Mouse (Mus musculus) kidney, adult 8-10 months (tissue): ENCODE measurements around the gene Cplx2.

Experiments
- DNase-seq, 2 experiments: peaks; one replicate each; pipeline ENCODE4 v3.0.0; 2022

Gene Cplx2

DNA sequence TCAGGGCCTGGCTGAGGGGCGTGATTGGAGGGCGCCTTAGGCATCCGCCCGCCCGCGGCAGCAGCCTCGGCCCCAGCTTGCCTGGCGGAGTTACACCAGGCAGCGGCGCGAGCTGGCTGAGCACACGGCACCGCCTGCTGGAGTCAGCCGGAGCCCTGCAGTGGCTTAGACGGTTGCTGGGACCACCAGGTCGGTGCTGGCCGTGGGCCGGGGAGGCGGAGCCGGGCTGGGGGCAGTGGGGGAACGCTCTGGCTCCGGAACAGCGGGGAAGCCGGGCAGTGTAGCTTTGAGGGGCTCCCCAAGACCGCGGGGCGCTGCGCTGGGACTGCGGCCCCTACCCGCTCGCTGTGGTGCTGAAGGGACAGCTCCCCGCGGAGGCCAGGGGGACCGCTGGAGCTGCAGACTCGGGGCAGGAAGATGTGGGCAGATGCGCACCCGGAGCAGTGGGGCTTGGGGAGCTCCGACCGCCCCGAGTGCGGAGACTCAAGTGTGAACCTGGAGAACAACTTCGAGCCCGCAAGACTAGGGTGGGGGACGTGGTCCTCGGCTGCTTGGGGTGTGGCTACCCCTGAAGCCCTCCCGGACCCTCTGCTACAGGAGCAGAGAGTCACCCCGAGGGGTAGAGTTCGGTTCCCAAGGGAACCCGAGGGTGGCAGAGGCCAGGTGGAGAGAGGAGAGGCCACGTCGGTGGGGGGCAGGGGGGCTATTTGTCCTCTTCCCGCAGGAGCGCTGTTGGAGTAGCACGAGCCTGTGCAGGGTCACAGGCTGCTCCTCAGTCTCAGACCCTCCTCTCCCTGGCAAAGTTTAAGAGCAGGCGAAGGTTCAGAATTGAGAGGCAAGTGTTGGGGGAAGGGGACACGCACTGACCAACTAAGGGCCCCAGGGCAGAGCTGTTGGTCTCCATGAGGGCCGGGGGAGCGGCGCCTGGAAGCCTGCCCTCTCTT is 510 bp downstream of the Cplx2 start:
- peak; percentile 35 to 66 for DNase-seq

DNA sequence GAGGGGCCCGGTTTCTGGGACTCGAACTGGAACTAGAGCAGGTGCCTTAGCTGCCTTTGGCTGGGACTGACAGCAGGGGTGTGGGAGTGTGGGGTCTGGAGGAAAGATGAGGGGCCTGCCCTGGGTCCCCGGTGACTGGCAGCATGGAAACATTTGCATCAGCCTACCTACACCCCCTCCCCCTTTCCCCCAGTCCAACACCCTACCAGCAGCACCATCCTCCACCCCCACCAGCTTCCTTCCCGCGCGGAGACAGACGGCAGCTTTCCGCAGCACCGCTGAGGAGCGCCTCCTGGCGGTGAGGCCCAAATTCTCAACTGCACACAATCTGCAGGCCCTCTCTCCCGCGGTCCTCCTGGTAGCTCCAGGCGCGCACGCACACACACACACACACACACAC is 1.5 kb downstream of the Cplx2 start:
- DNase-seq, result peak in 1 of 2 experiments; percentile 27

DNA sequence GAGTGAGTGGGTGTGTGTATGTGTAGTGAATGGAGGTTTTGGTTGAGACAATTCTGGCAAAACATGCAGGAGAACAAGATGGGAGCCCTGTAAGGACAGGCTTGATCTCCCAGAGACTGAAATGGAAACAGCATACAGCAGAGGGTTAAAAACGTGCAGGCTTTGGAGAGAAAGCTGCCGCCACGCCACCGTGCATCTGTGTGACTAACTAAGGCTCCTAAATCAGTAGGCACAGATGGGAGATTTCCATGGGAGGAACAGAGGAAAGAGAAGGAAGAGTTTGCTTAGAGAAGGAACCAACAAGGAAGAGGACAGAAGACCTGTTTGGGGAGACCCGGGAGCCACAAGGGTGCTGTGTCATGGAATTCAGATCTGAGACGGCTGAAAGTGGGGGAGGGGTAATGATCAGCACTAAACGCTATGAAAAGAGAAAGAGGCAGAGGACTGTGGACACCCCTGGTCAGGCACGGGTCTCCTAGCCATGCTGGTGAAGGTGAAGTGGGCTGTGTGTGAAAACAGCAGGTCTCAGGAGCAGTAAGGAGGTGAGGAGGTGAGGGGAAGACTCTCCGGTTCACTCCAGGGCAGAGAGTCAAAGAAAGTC is 3.1 kb downstream of the Cplx2 start:
- DNase-seq, result no peak

DNA sequence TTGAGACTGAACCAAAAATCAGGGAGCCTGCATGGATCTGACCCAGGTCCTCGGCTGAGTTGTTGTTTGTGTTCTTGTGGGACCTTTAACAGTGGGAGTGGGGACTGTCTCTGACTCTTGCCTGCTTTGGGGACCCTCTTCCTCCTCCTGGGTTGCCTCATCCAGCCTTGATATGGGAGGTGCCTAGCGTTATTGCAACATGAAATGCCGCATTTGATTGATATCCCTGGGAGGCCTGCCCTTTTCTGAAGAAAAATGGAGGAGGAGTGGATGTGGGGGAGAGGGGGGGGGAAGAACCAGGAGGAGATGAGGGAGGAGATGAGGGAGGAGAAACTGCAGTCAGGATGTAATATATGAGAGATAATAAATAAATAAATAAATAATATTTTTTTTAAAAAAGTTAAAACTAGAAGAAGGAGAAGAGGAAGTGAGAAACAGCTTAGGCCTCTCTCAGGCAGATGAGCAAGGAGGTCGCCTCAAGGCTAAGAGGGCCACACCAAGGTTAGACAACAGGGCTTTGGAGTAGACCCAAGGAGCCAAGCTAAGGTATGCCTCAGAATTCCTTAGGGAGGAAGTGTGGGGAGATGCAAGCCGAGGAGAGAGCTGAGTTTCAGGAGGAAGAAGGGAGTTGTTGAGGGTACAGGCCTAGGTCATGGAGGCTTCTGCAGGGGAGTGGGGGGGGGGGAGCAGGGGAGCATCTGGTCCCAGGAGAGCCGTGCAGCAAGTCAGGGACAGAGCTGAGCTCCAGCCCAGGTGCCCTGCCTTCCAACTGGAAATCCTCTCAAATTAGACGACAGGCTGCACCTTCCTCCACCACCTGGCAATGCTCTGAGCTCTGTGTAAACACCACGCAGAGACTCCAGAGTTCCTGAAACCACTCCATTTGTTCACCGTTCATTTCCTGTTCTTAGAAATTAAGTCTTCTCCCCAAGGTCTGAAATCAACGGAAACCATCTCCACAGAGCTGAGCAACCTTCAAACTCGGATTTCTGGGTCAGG is 4.6 kb downstream of the Cplx2 start:
- no peak for DNase-seq

DNA sequence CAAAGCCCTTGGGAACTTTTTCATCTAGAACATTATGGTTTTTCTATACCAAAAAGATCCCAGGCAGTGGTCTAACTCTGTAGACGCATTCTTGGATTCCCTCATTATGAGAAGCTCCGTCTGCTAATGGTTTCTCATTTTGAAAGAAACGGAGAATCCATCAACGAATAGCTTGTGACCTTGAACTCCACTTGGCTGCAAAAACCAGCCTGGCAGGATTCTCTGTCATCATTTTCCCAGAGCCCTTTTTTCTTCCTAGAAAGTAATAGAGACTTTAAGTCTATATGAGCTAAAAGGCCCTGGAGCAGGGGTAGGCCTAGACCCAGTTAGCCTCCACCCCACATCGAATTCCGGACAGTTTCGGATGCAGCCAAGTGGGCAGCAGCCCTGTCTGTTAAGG is 5.6 kb downstream of the Cplx2 start:
- no peak for DNase-seq

DNA sequence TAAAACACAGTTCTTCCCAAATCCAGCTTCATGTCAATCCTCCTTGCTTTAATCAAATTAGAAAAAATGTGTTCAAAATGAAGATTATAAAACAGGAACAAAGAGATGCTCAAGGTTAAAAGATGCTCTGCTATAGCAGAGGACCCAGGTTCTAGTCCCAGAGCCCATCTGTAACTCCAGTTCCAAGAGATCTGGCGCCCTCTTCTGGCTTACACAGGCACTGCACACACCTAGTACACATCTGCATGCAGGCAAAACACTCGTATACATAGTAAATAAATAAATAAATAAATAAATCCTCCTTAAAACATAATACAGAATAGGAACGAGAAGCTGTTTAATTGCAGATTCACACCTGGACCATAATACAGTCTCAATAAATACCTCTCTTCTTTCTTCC is 6.9 kb downstream of the Cplx2 start:
- no peak for DNase-seq

DNA sequence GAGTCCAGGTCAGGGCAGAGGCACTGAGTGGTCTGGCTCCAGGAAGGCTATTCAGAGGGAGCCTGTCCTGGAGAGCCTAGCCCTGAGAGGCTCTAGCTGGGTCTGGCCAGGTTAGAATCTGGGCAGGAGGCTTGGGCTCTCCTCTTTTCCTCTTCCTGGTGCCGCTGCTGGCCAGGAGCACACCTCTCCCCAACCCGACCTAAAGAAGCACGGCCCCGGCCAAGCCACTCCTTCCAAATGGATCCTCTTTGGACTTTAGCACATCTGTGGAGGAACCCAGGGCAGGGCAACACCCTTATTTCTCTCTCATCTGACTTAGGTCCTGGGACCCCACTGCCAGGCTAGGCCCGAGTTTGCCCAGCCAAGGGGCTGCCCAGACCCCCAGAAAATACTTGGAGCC is 9.3 kb downstream of the Cplx2 start:
- DNase-seq, result no peak

DNA sequence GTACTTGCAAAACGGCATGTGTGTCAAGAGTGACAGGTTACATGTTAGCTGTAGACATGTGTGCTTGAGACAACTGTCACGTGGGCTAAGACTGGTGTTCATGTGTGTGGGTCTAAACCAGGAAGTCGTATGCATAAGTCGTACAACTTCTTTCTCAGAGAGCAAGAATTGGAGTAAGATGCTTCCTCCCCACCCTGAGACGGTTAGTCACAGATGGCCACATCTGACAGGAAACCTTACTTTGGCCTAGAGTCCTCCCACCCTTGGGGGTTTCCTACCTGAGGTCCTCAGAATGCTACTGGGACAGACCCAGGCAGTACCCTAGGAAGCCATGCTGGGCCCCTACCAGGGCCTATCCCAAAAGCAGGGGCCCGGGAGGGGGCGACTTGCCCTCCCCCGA is 10.2 kb downstream of the Cplx2 start:
- DNase-seq, result no peak

DNA sequence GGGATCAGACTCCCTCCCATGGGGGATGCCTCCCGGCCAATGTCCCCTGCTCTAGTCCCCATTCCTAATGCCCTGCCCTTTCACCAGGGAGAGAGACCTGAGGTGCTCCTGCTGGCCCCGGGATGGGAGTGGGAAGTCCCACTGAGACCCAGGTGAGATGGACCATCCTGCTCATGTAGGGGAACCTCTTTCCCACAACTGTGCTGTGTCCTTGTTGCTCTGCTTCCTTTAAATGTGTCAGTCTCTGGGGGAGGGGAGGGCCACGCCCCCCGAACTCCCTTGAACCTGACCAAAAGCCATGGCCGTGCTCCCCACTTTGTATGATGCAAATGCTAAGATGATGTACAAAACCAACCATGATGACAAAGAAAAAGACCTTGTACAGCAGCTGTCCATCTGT is 12.4 kb downstream of the Cplx2 start:
- DNase-seq, result no peak

DNA sequence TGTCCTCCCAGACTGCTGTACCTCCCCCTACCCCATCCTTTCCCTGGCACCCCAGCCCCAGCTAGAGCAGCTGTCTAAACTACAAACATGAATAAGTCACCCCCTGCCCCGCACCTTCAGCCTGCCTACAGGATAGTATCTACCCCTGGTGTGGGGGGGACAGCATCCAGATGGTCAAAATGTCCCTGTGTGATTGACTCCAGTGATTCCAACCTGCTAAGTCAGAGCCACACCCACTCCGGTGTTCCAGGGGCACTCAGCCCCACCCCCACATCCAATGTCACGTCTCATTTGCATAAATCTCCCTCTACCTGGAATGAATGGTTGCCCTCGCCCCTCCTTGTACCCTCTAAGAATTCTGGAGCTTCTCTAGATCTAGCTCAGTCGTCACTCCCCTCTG is 13.4 kb downstream of the Cplx2 start:
- DNase-seq, result no peak

DNA sequence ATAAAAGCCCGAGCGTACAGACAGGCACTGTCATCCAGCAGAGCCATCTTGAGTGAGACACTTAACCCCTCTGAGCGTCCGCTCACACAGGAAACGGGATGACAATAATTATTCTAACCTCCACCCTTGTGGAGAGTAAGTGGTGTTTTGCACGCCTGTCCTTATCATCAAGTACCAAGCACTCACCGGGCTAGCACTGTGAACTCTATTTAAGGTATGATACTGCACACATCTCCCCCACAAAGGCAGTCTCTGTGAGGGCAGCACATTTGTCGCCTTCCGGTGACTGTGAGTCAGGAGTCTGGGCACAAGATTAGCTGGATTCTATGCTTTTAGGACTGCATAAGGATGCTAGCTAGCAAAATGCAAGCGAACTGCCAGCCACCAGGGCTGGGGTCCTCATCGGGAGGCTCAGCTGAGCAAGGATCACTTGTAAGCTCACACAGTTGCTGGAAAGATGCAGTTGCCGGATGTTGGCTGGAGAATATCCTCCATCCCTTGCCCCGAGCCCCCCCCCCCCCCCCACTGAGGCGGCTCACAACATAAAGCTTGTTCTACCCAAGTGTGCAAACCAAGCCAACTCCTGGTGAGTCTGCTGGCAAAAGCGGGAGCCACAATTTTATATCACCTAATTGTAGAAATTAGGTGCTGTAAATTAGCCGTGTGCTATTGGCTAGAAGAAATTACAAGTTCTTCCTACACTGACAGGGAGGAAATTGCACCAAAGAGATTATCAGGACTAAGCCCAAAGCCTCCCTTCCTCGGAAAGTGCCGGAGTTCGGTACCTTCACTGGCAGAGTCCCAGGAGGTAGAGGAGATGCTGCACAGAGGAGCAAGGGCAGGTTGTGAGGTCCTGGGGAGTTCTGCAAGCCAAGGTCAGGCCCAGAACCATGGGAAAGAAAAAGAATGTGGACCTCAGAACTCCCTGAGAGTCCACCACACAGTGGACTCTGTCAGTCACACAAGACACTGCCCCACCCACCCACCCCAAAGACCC is 14.2 kb downstream of the Cplx2 start:
- DNase-seq, result no peak

DNA sequence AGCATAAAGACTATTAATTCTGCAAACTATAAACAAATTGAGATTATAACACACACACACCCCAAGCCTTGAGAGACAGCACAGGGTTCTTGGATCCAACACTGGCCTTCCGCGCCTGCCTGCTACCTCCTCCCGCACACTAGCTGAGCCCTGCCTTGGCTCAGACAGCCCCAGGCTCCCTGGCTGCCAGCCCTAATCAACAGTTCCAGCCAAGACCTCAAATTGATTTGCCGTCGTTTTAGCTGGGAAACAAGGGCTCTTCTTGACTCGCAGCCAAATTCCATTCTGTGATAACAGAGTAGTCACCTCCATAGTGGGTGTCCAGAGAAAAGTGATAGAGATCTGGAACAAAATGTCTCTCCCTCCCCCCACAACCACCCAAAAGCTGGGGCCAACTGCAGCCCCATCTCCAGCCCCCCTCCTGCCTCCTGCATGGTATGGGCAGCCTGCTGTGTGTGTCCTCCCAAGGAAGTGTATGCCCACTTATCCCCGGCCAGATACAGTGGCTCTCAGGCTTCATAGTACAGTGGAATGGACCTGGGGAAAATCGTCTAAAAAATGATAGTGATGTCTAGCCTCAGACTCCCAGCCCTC is 18.9 kb downstream of the Cplx2 start:
- DNase-seq, result peak; percentile 16 to 24

DNA sequence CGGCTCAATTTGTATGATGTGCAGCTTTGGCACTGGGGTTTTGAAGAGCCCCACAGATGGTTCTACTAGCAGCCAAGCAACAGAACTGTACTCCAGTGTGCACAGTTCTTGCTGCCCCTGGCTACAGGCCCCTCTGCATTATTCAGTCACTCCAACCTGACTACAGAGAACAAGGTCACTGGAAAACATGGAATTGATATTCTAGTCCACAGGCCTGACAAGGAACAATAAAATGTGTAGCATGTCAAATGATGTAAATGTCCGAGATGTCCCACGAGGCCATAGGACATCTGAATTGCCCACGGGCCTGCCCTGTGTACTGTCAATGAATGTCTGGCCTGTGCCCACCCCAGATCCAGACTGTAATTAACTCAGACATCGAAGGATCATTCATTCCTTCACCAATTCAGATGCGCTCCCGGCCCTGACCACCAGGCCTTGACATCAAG is 19.4 kb downstream of the Cplx2 start:
- no peak for DNase-seq

DNA sequence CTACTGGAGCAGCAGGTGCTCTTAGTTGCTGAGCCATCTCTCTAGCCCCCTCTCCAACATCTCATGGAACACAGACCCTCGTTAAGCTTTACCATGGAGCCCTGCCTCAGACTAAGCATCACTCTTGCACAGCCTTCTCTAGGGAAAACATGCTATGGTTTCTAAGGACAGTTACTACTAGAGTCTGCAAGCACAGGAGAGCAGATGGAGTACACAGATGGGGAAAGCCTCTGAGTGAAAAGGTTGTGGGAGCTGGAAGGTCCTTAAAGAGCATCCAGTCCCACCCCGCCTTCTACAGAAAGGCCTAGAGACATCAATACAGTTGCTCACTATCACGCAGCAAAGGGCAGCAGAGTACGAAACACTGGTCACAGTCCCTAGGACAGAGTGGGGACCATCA is 20.2 kb downstream of the Cplx2 start:
- no peak for DNase-seq

DNA sequence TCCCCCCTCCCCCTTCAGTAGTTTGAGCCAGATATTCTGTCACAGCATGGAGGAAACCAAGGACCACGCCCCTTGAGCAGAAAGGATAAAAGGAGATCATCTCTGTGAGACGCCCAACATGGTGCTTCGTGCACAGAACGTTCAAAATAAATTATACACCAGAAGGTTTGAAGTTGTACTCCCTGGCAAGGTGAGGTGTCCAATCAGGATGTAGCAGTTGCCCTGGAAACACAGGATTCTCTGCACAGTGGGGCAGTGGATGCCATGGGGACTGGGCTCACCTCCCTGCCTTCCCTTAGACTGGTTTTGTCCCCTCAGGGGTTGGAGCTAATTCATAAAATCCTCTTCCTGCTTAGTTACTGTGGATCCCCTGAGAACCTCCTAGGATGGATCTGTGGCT is 25.9 kb downstream of the Cplx2 start:
- no peak for DNase-seq

DNA sequence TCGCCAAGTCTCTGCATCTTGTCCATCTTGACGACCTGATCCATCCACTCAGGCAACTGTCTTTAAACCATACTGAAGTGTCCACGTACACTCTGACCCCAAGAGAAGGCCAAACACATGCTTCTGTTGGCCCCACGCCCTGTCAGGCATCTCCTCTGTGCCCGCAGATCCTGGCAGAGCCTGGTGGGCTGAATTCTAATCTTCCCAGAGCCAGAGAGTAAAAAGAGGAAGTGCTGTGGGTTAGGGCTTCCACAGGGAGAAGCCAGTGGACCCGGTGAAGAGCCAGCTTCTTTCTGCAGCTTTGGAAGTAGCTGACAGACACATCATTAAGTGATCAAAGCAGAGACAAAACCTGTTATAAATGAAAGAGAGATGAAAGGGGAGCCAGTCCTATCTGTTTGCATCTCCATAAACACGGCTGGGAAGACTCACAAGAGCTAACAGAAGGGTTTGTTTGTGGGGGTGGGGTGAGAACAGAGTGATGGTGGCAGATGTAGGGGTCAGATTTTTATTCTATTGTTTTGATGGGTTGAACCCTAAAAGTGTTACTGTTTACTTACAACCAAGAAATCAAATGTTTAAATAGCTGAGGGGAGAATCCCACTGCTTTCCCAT is 29.5 kb downstream of the Cplx2 start:
- no peak for DNase-seq

DNA sequence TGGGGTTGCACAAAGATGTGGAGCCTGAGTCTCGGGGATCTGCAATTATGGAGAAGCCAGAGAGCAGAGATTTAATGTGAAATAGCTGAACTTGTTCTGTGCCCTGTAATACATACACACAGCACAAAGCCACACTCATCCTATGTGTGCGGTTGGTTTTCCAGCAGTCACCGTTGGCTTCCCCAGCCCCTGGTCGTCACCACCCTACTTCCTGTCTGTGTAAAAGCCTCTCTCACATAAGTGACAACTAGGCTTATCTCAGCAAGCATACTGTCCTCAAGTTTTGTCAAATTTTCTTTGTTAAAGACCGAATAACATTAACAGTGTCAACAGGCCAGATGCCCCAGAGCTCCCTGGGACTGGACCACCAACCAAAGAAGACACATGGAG is 30.0 kb downstream of the Cplx2 start:
- no peak for DNase-seq

DNA sequence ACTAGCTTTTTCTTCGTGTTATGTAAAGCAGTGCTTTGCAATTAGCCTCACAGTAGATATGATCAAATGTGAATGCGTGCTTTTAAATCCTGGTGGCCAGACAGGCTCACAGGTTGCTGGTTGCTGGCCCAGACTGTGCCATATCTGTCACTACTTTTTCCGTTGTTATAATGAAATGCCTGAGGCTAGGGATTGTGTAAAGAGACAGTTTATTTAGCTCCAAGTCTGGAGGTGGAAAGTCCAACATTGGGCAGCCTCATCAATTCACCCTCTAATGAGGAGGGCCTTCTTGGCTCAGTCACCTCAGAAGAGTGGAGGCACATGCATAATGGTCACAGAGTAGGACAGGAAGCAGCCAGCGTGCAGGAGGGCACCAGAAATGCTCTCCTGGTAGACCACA is 31.2 kb downstream of the Cplx2 start:
- peak in 1 of 2 experiments; percentile 40 for DNase-seq

DNA sequence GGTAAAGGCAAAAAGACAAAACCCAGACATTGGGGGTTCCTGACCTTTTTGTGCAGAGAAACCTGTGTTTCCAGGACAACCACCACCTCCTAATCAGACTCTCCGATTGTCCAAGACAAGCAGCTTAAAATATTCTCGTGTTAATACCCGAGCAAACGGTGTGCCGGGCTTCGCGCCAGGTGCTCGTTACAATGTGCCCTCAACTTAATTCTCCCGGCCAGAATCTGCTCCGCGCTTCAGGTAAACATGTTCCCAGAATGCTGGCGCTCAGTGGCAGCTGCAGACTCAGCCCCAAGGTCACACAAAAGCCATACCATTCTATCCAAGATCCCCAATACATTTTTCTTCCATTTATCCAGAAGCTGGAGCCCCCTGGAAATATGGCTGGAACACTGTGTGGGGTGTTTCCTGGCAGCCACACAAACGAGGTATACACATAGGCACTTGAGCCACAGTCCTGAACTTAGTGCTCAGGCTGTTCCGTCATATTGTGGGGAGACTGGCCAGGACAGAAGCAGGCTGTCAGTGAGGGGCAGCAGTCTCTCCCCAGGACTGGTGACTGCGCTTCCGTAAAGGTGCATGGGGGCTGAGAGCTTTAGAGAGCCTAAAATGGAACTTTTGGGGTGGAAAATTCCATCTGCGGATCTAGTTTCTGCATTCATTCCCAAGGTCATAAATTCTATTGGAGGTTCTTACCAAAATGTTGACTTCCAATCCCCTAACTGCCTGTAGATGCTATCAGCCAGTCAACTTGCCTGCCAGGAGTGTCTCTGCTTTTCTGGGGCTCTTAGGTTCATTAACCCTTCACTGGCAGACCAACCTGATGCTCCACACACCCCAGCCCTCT is 32.3 kb downstream of the Cplx2 start:
- DNase-seq, result peak; percentile 63 to 75

DNA sequence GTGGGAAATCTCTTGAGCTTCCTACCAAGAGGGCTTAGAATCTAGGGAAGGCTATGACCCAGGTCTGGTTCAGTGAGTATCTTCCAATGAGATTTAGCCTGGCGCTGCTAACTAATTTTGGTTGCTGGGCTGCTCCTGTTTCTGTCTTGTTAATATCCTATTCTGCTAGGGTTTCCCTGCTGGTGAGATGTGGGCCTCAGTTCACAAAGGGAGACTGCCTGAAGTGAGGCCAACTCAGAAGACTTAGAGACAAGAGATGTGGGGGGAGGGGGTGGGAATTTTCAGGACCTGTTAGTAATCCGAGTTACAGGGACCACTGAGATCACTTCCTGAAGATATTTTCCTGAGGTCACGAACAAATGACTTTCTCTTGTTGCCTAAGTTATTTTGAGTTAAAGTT is 33.1 kb downstream of the Cplx2 start:
- DNase-seq, result no peak
